ENCODE assay signal across 8 mouse cellular contexts in genomic region chr17:34894074-34894597, GRCm38 (mm10). TPM values are rescaled to one million over a fixed set of nuclear protein-coding genes. Genes with fewer than 3 reads are reported as not detected.
DNase-seq lines count a peak whose midpoint lies in the region; ATAC-seq and TF ChIP-seq lines count a peak whose summit lies in the region.

No protein-coding gene starts in this region.

- TF ChIP-seq CTCF in G1E (IDR thresholded peaks at IDR 0.05; ENCODE audit: low read depth, low read length), result no peak
- no peak for TF ChIP-seq CTCF in testis, adult 2 months (IDR thresholded peaks at IDR 0.05; ENCODE audit: control insufficient read depth, insufficient read depth, insufficient replicate concordance, low read depth, low read length)

- WGBS in forebrain, embryonic 15.5 days, result 0% methylated on average over 30 of the region's 51 CpGs
- 3% methylated on average over 32 of the region's 51 CpGs for WGBS in neural tube, embryonic 14.5 days

- peaks cover 17% of the 10 kb centered on the region for H3K36me3 ChIP-seq in G1E (replicated peaks)
- H3K36me3 ChIP-seq in forebrain, embryonic 15.5 days, result 0 out of 2 replicates have a peak, but pooled peaks cover 3% of the 10 kb centered on the region
- no peaks in the 10 kb centered on the region for H3K36me3 ChIP-seq in neural tube, embryonic 14.5 days (ENCODE audit: control insufficient read depth, insufficient read depth, low read length)
- no peaks in the 10 kb centered on the region for H3K36me3 ChIP-seq in testis, adult 2 months (ENCODE audit: control insufficient read depth, insufficient read depth, low read length)

- H3K4me1 ChIP-seq in G1E (ENCODE audit: insufficient read depth, low read depth, low read length), result peaks cover 54% of the 10 kb centered on the region
- peaks cover 36% of the 10 kb centered on the region for H3K4me1 ChIP-seq in forebrain, embryonic 15.5 days
- H3K4me1 ChIP-seq in neural tube, embryonic 14.5 days (ENCODE audit: control insufficient read depth, insufficient read depth, low read length), result peaks cover 32% of the 10 kb centered on the region
- peaks cover 26% of the 10 kb centered on the region for H3K4me1 ChIP-seq in testis, adult 2 months (ENCODE audit: control insufficient read depth, insufficient read depth, low read length)

- H3K9ac ChIP-seq in forebrain, embryonic 15.5 days (replicated peaks), result peak overlapping the region; percentile 87
- peak overlapping the region; percentile 92 for H3K9ac ChIP-seq in neural tube, embryonic 14.5 days (replicated peaks; ENCODE audit: low read depth, low read length)

- no peaks in the 10 kb centered on the region for H3K27me3 ChIP-seq in G1E (ENCODE audit: insufficient read depth, low read length)
- no peaks in the 10 kb centered on the region for H3K27me3 ChIP-seq in forebrain, embryonic 15.5 days
- no peaks in the 10 kb centered on the region for H3K27me3 ChIP-seq in neural tube, embryonic 14.5 days (ENCODE audit: control insufficient read depth, insufficient read depth, low read length)
- no peaks in the 10 kb centered on the region for H3K27me3 ChIP-seq in testis, adult 2 months (ENCODE audit: control insufficient read depth, insufficient read depth, low read length)

- H3K4me2 ChIP-seq in forebrain, embryonic 15.5 days (replicated peaks), result peak overlapping the region; percentile 97
- H3K4me2 ChIP-seq in neural tube, embryonic 14.5 days (ENCODE audit: low read depth, low read length), result peak overlapping the region; percentile 82

- no peaks in the 10 kb centered on the region; the same call in 1 of the 2 replicates for H3K9me3 ChIP-seq in G1E (replicated peaks)
- H3K9me3 ChIP-seq in forebrain, embryonic 15.5 days, result no peaks in the 10 kb centered on the region
- no peaks in the 10 kb centered on the region for H3K9me3 ChIP-seq in neural tube, embryonic 14.5 days (ENCODE audit: control insufficient read depth, low read length)

- intact Hi-C loops in heart, postnatal 25 days (cut with DNase I), result no loop called here

- TF ChIP-seq POLR2A in testis, adult 2 months (IDR thresholded peaks at IDR 0.05; ENCODE audit: control insufficient read depth, low read depth, low read length), result peak; percentile 57

- H3K4me3 ChIP-seq in G1E (ENCODE audit: low read depth, low read length), result peak overlapping the region; percentile 81
- H3K4me3 ChIP-seq in forebrain, embryonic 15.5 days, result peak overlapping the region; percentile 81
- H3K4me3 ChIP-seq in neural tube, embryonic 14.5 days (ENCODE audit: low read depth, low read length), result peak overlapping the region; percentile 79
- peak overlapping the region; percentile 69 for H3K4me3 ChIP-seq in testis, adult 2 months (ENCODE audit: control insufficient read depth, low read depth, low read length)

- DNase-seq in G1E (ENCODE audit: low spot score), result peak; percentile 90
- DNase-seq in cerebellum, adult 11-12 months, result peak; percentile 93
- DNase-seq in heart, postnatal 25 days (ENCODE audit: low spot score), result peak; percentile 89
- peak; percentile 88 to 94 for DNase-seq in layer of hippocampus, adult 18-20 months (ENCODE audit: low spot score in 2 of 2)
- DNase-seq in lung, adult 18-20 months, result peak; percentile 94 to 95

- H3K27ac ChIP-seq in forebrain, embryonic 15.5 days (replicated peaks), result peak overlapping the region; percentile 92
- H3K27ac ChIP-seq in neural tube, embryonic 14.5 days (ENCODE audit: low read depth, low read length), result peak overlapping the region; percentile 90
- H3K27ac ChIP-seq in testis, adult 2 months (ENCODE audit: control insufficient read depth, insufficient read depth, low read depth, low read length), result peak overlapping the region; percentile 80

- ATAC-seq in G1E (ENCODE audit: extremely low read depth, insufficient number of reproducible peaks, low FRiP score, poor library complexity, severe bottlenecking), result peak; percentile 59
- ATAC-seq in forebrain, embryonic 15.5 days (replicated peaks), result peak; percentile 89
- ATAC-seq in neural tube, embryonic 14.5 days (ENCODE audit: low read depth), result peak; percentile 87

RNA-seq across cellular contexts. Expression of gene C2, which starts 3.9 kb away (rescaled TPM):
- total RNA-seq in G1E (2014; fragmentation: Nextera tagmentation) (22.2 and 25.9 TPM in 2 replicates), G1E (2017) (1.4 and 2.5 TPM in 2 replicates)
- polyA plus RNA-seq in G1E (2012), result 1.2 and 2.3 TPM in 2 replicates
- polyA plus RNA-seq in forebrain, embryonic 15.5 days (2015; fragmentation: Nextera tagmentation; extraction: Ambion mirVana), result 0.77 and 1.5 TPM in 2 replicates
- 1 to 10 TPM; 2.8 to 4.1 TPM for total RNA-seq in heart, postnatal 25 days (2021)
- 1 to 10 TPM in 1 of 2 experiments, under 1 TPM in 1; 0.89 to 3.1 TPM for total RNA-seq in layer of hippocampus, adult 18-20 months (2021)
- polyA plus RNA-seq in neural tube, embryonic 14.5 days (2014; fragmentation: Nextera tagmentation; extraction: Ambion mirVana), result 1.5 and 2.1 TPM in 2 replicates
- 14.8 and 15.3 TPM in 2 replicates for polyA plus RNA-seq in testis, adult 2 months (2012; rRNA removed)

RNA-seq across cellular contexts. Expression of gene Ehmt2, which starts 4.1 kb away (rescaled TPM):
- 123 and 126 TPM in 2 replicates for total RNA-seq in G1E (2014; fragmentation: Nextera tagmentation)
- 94.4 and 108 TPM in 2 replicates for total RNA-seq in G1E (2017)
- polyA plus RNA-seq in G1E (2012), result 346 and 451 TPM in 2 replicates
- polyA plus RNA-seq in forebrain, embryonic 15.5 days (2015; fragmentation: Nextera tagmentation; extraction: Ambion mirVana), result 108 and 111 TPM in 2 replicates
- 10 to 100 TPM; 37.6 to 39.1 TPM for total RNA-seq in heart, postnatal 25 days (2021)
- total RNA-seq in layer of hippocampus, adult 18-20 months (2021), result 100 to 1,000 TPM; 186 to 193 TPM
- 78.1 and 86.8 TPM in 2 replicates for polyA plus RNA-seq in neural tube, embryonic 14.5 days (2014; fragmentation: Nextera tagmentation; extraction: Ambion mirVana)
- polyA plus RNA-seq in testis, adult 2 months (2012; rRNA removed), result 344 and 384 TPM in 2 replicates

RNA-seq across cellular contexts. Expression of gene Gm20547, which starts 12.3 kb away (rescaled TPM):
- total RNA-seq in G1E (2014; fragmentation: Nextera tagmentation), result not detected in 2 replicates
- not detected in 2 replicates for total RNA-seq in G1E (2017)
- polyA plus RNA-seq in G1E (2012), result not detected in 2 replicates
- polyA plus RNA-seq in forebrain, embryonic 15.5 days (2015; fragmentation: Nextera tagmentation; extraction: Ambion mirVana), result 0.17 TPM in 1 of 2 replicates, not detected in the other
- under 1 TPM in 1 of 2 experiments, not detected in 1; 0.08 TPM for total RNA-seq in heart, postnatal 25 days (2021)
- under 1 TPM in 1 of 2 experiments, not detected in 1; 0.10 TPM for total RNA-seq in layer of hippocampus, adult 18-20 months (2021)
- polyA plus RNA-seq in neural tube, embryonic 14.5 days (2014; fragmentation: Nextera tagmentation; extraction: Ambion mirVana), result not detected in 2 replicates
- not detected in 2 replicates for polyA plus RNA-seq in testis, adult 2 months (2012; rRNA removed)

RNA-seq across cellular contexts. Expression of gene Zbtb12, which starts 14.9 kb away (rescaled TPM):
- total RNA-seq in G1E (2014; fragmentation: Nextera tagmentation) (5.4 and 6.1 TPM in 2 replicates), G1E (2017) (3.1 and 4.4 TPM in 2 replicates)
- polyA plus RNA-seq in G1E (2012), result 20.4 and 22.7 TPM in 2 replicates
- 9.5 and 9.9 TPM in 2 replicates for polyA plus RNA-seq in forebrain, embryonic 15.5 days (2015; fragmentation: Nextera tagmentation; extraction: Ambion mirVana)
- total RNA-seq in heart, postnatal 25 days (2021), result 1 to 10 TPM; 6.4 to 7.4 TPM
- total RNA-seq in layer of hippocampus, adult 18-20 months (2021), result 1 to 10 TPM; 8.6 to 8.8 TPM
- polyA plus RNA-seq in neural tube, embryonic 14.5 days (2014; fragmentation: Nextera tagmentation; extraction: Ambion mirVana), result 2.2 and 2.3 TPM in 2 replicates
- 4.0 and 4.7 TPM in 2 replicates for polyA plus RNA-seq in testis, adult 2 months (2012; rRNA removed)

RNA-seq across cellular contexts. Expression of gene Slc44a4, which starts 20.1 kb away (rescaled TPM):
- total RNA-seq in G1E (2014; fragmentation: Nextera tagmentation) (not detected in 2 replicates), G1E (2017) (0.06 TPM in 1 of 2 replicates, not detected in the other)
- polyA plus RNA-seq in G1E (2012), result not detected in 2 replicates
- not detected in 2 replicates for polyA plus RNA-seq in forebrain, embryonic 15.5 days (2015; fragmentation: Nextera tagmentation; extraction: Ambion mirVana)
- not detected for total RNA-seq in heart, postnatal 25 days (2021)
- under 1 TPM in 1 of 2 experiments, not detected in 1; 0.43 TPM for total RNA-seq in layer of hippocampus, adult 18-20 months (2021)
- polyA plus RNA-seq in neural tube, embryonic 14.5 days (2014; fragmentation: Nextera tagmentation; extraction: Ambion mirVana), result not detected in 2 replicates
- 0.52 and 2.2 TPM in 2 replicates for polyA plus RNA-seq in testis, adult 2 months (2012; rRNA removed)

Comparison
In these comparisons a context has a peak if more than half of its experiments do, and no peak if none do; other contexts are left out.
1. Peak in every context shown above with its lines: DNase-seq, ATAC-seq, H3K4me3 ChIP-seq and H3K27ac ChIP-seq.